Mouse (Mus musculus) hindbrain, embryonic 13.5 days (tissue): ENCODE results near the gene Evl. TPM values are rescaled to one million over a fixed set of nuclear protein-coding genes. Genes with fewer than 3 reads are reported as not detected.
"Not testable (repeated sequence)": the region's sequence is repeated elsewhere in the genome, so short reads cannot be mapped to it uniquely, and the experiment has no call there.

Source experiments
- ATAC-seq: fragments of 200-750 bp; cut with Nextera tagmentation; 2 replicates; pipeline ENCODE4 v1.8.0; 2017; ENCODE audit warnings: moderate TSS enrichment; ENCODE audit not compliant: low FRiP score
- H3K27ac ChIP-seq: fragments of 300-500 bp; sonication (generic); 2 replicates; pipeline ENCODE4 v1.5.1; 2015; ENCODE audit warnings: inconsistent platforms, mild to moderate bottlenecking, moderate library complexity
- H3K27me3 ChIP-seq: fragments of 300-500 bp; sonication (generic); 2 replicates; pipeline ENCODE4 v1.6.1; 2015; ENCODE audit warnings: mild to moderate bottlenecking, inconsistent platforms
- H3K36me3 ChIP-seq: fragments of 300-500 bp; sonication (generic); 2 replicates; pipeline ENCODE4 v1.6.1; 2015; ENCODE audit warnings: mild to moderate bottlenecking, inconsistent platforms
- H3K4me1 ChIP-seq: fragments of 300-500 bp; sonication (generic); replicated peaks from 2 replicates; pipeline ENCODE4 v1.6.1; 2015; ENCODE audit warnings: inconsistent platforms
- H3K4me2 ChIP-seq: fragments of 300-500 bp; sonication (generic); 2 replicates; pipeline ENCODE4 v1.6.1; 2015; ENCODE audit warnings: inconsistent platforms, mild to moderate bottlenecking, moderate library complexity
- H3K4me3 ChIP-seq: fragments of 300-500 bp; sonication (generic); 2 replicates; pipeline ENCODE4 v1.5.1; 2015; ENCODE audit warnings: mild to moderate bottlenecking, inconsistent platforms
- H3K9ac ChIP-seq: fragments of 300-500 bp; sonication (generic); 2 replicates; pipeline ENCODE4 v1.6.1; 2015; ENCODE audit warnings: mild to moderate bottlenecking, inconsistent platforms
- H3K9me3 ChIP-seq: fragments of 300-500 bp; sonication (generic); 2 replicates; pipeline ENCODE4 v1.6.1; 2016; ENCODE audit warnings: inconsistent platforms
- WGBS: fragments of 180-500 bp; shearing (Covaris S2); methylation state at CpG from one replicate; pipeline ENCODE4 v1.1.7; 2015; 5-methylcytosine and 5-hydroxymethylcytosine counted together
- polyA plus RNA-seq: library from polyadenylated mRNA; unstranded; fragments of >200 nt; fragmentation: Nextera tagmentation; extraction: Ambion mirVana; gene quantifications from 2 replicates; pipeline ENCODE4 v1.2.1, GENCODE M21; 2015

The Evl gene
- 205 and 206 TPM in 2 replicates for polyA plus RNA-seq

- Histone ChIP-seq H3K4me3 (peak within 1 kb of the TSS; percentile 94), H3K9ac (peak within 1 kb of the TSS; percentile 99), H3K9me3 (no peaks in the 10 kb centered on the region), H3K36me3 (no peaks in the 10 kb centered on the region), H3K27me3 (no peaks in the 10 kb centered on the region), H3K4me1 (peaks cover 49% of the 10 kb centered on the region), H3K27ac (peak within 1 kb of the TSS; percentile 96), H3K4me2 (peak within 1 kb of the TSS; percentile 78)
- WGBS: under 1% methylated on average over 50 of the region's 50 CpGs
- peak; percentile 88 for ATAC-seq
Measured at GRCm38 (mm10) chr12:108554120-108554841, at the start of gene Evl. TSS of gene Evl (plus strand) at chr12:108554720.

GRCm38 (mm10) chr12:108505846-108506245 is 48.7 kb upstream of the Evl start:
- H3K4me2 ChIP-seq: no peak overlapping the region
- peaks cover 4% of the 10 kb centered on the region for H3K4me1 ChIP-seq
- ATAC-seq: no peak
- no peaks in the 10 kb centered on the region for H3K9me3 ChIP-seq
- no peak overlapping the region for H3K27ac ChIP-seq
- WGBS: 61% methylated on average over 2 of the region's 2 CpGs
- 0 out of 2 replicates have a peak, but pooled peaks cover 4% of the 10 kb centered on the region for H3K36me3 ChIP-seq
- no peak overlapping the region for H3K9ac ChIP-seq
- H3K27me3 ChIP-seq: no peaks in the 10 kb centered on the region
- H3K4me3 ChIP-seq: no peak overlapping the region

GRCm38 (mm10) chr12:108507046-108507445 is 47.5 kb upstream of the Evl start:
- H3K9ac ChIP-seq, H3K27ac ChIP-seq, H3K4me3 ChIP-seq, ATAC-seq, H3K36me3 ChIP-seq, H3K4me1 ChIP-seq, H3K4me2 ChIP-seq, H3K9me3 ChIP-seq, H3K27me3 ChIP-seq: not testable (repeated sequence)
- 87% methylated on average over 3 of the region's 3 CpGs for WGBS

GRCm38 (mm10) chr12:108510571-108510970 is 43.9 kb upstream of the Evl start:
- Histone ChIP-seq H3K4me1 (no peaks in the 10 kb centered on the region), H3K9ac (no peak overlapping the region), H3K27me3 (no peaks in the 10 kb centered on the region), H3K27ac (no peak overlapping the region), H3K4me3 (no peak overlapping the region), H3K9me3 (no peaks in the 10 kb centered on the region), H3K36me3 (peaks cover 32% of the 10 kb centered on the region), H3K4me2 (no peak overlapping the region)
- no peak for ATAC-seq
- 81% methylated on average over 7 of the region's 7 CpGs for WGBS

GRCm38 (mm10) chr12:108511009-108511408 is 43.5 kb upstream of the Evl start:
- Histone ChIP-seq H3K36me3 (peaks cover 37% of the 10 kb centered on the region), H3K4me3 (no peak overlapping the region), H3K9ac (no peak overlapping the region), H3K27me3 (no peaks in the 10 kb centered on the region), H3K27ac (no peak overlapping the region), H3K9me3 (no peaks in the 10 kb centered on the region), H3K4me2 (no peak overlapping the region), H3K4me1 (no peaks in the 10 kb centered on the region)
- WGBS: 14% methylated on average over 3 of the region's 3 CpGs
- ATAC-seq: no peak

- Histone ChIP-seq H3K4me2 (no peak overlapping the region), H3K27me3 (no peaks in the 10 kb centered on the region), H3K27ac (no peak overlapping the region), H3K4me3 (no peak overlapping the region), H3K36me3 (peaks cover 64% of the 10 kb centered on the region), H3K9ac (no peak overlapping the region), H3K9me3 (no peaks in the 10 kb centered on the region), H3K4me1 (no peaks in the 10 kb centered on the region)
- WGBS: 94% methylated on average over 12 of the region's 12 CpGs
- ATAC-seq: no peak
Measured at GRCm38 (mm10) chr12:108515464-108515863, 39.1 kb upstream of the Evl start.

- H3K9ac ChIP-seq: no peak overlapping the region
Measured at GRCm38 (mm10) chr12:108519374-108519773, 35.1 kb upstream of the Evl start.

GRCm38 (mm10) chr12:108529214-108529613 is 25.3 kb upstream of the Evl start:
- H3K36me3 ChIP-seq: peaks cover 50% of the 10 kb centered on the region
- no peaks in the 10 kb centered on the region for H3K4me1 ChIP-seq
- H3K27me3 ChIP-seq: no peaks in the 10 kb centered on the region
- H3K9ac ChIP-seq: no peak overlapping the region
- ATAC-seq: 0 out of 2 replicates have a peak, but pooled peaks have one; percentile 10
- H3K4me3 ChIP-seq: no peak overlapping the region
- 49% methylated on average over 8 of the region's 8 CpGs for WGBS
- H3K9me3 ChIP-seq: no peaks in the 10 kb centered on the region
- H3K4me2 ChIP-seq: no peak overlapping the region
- no peak overlapping the region for H3K27ac ChIP-seq

More at GRCm38 (mm10) chr12:108519374-108519773, 35.1 kb upstream of the Evl start:
- no peak for ATAC-seq
- no peaks in the 10 kb centered on the region for H3K4me1 ChIP-seq
- H3K27me3 ChIP-seq: no peaks in the 10 kb centered on the region
- WGBS: 79% methylated on average over 8 of the region's 8 CpGs
- no peak overlapping the region for H3K4me3 ChIP-seq
- H3K36me3 ChIP-seq: peaks cover 78% of the 10 kb centered on the region
- no peaks in the 10 kb centered on the region for H3K9me3 ChIP-seq
- H3K4me2 ChIP-seq: no peak overlapping the region
- no peak overlapping the region for H3K27ac ChIP-seq

GRCm38 (mm10) chr12:108534484-108534883 is 20.0 kb upstream of the Evl start:
- Histone ChIP-seq H3K4me2 (no peak overlapping the region), H3K27me3 (no peaks in the 10 kb centered on the region), H3K4me1 (no peaks in the 10 kb centered on the region), H3K9me3 (no peaks in the 10 kb centered on the region), H3K9ac (no peak overlapping the region), H3K4me3 (no peak overlapping the region), H3K36me3 (peaks cover 72% of the 10 kb centered on the region), H3K27ac (no peak overlapping the region)
- no peak for ATAC-seq
- WGBS: 94% methylated on average over 11 of the region's 11 CpGs

GRCm38 (mm10) chr12:108536461-108536860 is 18.1 kb upstream of the Evl start:
- Histone ChIP-seq H3K36me3 (peaks cover 65% of the 10 kb centered on the region), H3K4me1 (no peaks in the 10 kb centered on the region), H3K4me2 (no peak overlapping the region), H3K27me3 (no peaks in the 10 kb centered on the region), H3K27ac (no peak overlapping the region), H3K9ac (no peak overlapping the region), H3K4me3 (no peak overlapping the region), H3K9me3 (no peaks in the 10 kb centered on the region)
- ATAC-seq: no peak
- 73% methylated on average over 10 of the region's 10 CpGs for WGBS

GRCm38 (mm10) chr12:108541088-108541487 is 13.4 kb upstream of the Evl start:
- no peak overlapping the region for H3K4me3 ChIP-seq
- H3K4me2 ChIP-seq: no peak overlapping the region
- no peaks in the 10 kb centered on the region for H3K4me1 ChIP-seq
- H3K36me3 ChIP-seq: peaks cover 35% of the 10 kb centered on the region
- 30% methylated on average over 6 of the region's 6 CpGs for WGBS
- H3K9me3 ChIP-seq: no peaks in the 10 kb centered on the region
- no peak overlapping the region for H3K9ac ChIP-seq
- H3K27ac ChIP-seq: no peak overlapping the region
- H3K27me3 ChIP-seq: no peaks in the 10 kb centered on the region
- ATAC-seq: no peak

GRCm38 (mm10) chr12:108546508-108547153 is 7.9 kb upstream of the Evl start:
- ATAC-seq: 0 out of 2 replicates have a peak, but pooled peaks have one; percentile 28
- no peak overlapping the region for H3K9ac ChIP-seq
- peaks cover 9% of the 10 kb centered on the region for H3K4me1 ChIP-seq
- H3K4me3 ChIP-seq: no peak overlapping the region
- no peaks in the 10 kb centered on the region for H3K27me3 ChIP-seq
- H3K4me2 ChIP-seq: peak overlapping the region; percentile 6; the same call in 1 of the 2 replicates
- H3K9me3 ChIP-seq: no peaks in the 10 kb centered on the region
- H3K36me3 ChIP-seq: no peaks in the 10 kb centered on the region
- WGBS: 9% methylated on average over 10 of the region's 10 CpGs
- peak overlapping the region; percentile 35 for H3K27ac ChIP-seq
